Mouse (Mus musculus): Measurements from ENCODE around the gene Btnl10. TPM values are rescaled to one million over a fixed set of nuclear protein-coding genes. Genes with fewer than 3 reads are reported as not detected.

The Btnl10 gene
- total RNA-seq, 2 experiments from 2014 or later, result not detected

DNA sequence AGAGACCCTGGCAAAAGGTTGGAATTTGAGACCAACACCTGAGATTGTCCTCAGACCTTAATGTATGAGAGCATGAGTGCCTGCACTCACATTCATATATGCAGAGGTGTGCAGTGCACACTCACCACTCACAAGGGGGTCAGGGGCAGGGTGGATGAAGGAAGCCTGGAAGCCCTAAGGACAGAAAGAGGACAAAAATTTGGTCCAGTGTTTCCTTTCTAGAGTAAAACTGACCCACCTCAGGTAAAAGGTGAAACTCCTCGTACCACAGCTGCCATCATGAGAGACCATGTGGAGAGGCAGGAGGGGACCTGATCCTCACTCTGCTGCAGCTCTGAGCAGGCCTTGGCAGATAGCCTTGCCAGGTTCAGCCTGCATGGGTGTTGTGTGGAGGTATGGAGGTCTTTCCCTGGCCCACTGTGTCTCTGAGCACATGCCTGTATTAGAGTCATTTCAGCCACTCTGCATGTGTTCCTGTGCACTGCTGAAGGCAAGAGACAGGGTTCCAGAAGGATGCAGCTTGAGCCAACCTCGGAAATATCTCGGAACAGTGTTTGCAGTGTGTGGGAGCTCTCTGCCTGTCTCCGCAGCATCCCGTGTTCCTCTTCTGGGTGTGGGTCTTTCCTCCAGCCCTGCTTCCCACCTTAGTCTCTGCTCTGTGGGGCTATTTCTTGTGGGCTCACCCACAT, 39.7 kb downstream of the Btnl10 start:
- no peak for ATAC-seq (replicated peaks; ENCODE audit: poor library complexity, severe bottlenecking)

DNA sequence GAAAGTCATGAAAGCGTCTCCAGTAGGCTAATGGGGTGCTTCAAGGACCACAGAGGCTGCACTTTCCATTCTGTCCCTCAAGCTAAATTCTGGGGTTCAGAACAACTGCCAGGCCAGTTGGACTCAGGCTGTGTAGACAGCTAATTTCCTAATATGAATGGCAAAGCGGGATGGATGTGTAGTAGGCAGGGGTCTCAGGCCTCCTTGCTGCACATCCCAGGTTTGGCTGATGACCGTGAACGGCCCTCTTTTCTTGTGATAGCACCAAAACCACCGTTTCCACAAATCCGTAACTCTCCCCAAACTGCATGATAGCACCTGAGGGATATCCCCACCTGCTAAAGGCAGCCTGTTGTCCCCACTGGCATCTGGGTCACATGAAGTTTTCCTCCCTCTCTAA, 40.8 kb downstream of the Btnl10 start:
- ATAC-seq (replicated peaks; ENCODE audit: poor library complexity, severe bottlenecking), result no peak

DNA sequence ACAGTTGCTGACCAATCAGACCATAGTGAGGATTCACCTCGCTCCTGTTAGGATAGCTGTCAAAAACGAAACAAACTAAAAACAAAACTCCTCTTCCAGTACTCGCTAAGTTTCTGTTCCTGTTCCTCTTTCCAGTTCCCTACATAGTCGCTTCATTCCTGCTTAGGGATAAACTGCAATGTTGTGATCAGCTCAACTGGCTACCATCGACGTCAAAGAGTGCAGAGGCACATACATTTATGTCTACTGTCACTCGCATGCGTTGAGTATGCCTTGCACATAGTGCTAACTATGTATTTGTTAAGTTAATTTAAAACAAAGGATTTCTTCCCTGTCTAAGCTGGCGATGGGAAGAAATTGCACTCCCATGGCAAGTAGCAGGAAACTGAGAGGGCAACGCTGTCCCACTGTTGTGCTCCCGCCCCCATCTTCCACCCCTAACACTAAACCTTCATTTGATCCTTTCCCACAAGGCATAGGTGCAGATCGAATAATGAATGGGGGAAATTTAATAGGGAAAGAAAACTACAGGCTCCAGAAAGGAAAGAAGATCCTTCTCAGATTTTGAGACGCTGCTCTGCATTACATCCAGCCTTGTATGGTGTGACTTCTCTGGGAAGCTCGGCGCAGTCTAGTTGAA, 41.6 kb downstream of the Btnl10 start:
- peak; percentile 36 for ATAC-seq (replicated peaks; ENCODE audit: poor library complexity, severe bottlenecking)

DNA sequence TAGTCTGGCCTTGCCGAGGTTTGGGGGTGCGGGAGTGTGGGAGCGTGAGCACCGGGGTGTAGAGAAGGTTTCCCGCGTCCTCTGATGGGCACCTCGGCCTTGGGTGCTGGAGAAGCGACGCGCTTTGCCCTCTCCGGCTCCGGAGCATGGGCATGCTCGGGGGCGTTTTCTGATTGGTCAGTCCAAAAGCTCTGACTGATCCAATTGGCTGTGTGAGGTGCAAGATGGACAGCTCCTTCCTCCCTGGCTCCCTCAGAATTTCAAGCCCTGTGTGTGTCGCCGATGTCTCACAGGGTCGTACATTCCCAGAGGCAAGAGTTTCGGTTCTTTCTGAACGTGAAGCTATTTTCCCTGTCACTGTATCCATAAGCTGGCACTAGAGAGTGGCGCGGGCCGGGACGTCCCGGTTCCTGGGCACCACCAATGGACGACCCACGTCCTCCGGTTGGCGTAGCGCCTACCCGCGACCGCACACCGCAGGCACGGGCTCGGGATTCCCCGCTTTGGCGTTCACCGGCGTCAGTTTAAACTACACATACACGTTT, 42.3 kb downstream of the Btnl10 start:
- ATAC-seq (replicated peaks; ENCODE audit: poor library complexity, severe bottlenecking), result peak; percentile 70

DNA sequence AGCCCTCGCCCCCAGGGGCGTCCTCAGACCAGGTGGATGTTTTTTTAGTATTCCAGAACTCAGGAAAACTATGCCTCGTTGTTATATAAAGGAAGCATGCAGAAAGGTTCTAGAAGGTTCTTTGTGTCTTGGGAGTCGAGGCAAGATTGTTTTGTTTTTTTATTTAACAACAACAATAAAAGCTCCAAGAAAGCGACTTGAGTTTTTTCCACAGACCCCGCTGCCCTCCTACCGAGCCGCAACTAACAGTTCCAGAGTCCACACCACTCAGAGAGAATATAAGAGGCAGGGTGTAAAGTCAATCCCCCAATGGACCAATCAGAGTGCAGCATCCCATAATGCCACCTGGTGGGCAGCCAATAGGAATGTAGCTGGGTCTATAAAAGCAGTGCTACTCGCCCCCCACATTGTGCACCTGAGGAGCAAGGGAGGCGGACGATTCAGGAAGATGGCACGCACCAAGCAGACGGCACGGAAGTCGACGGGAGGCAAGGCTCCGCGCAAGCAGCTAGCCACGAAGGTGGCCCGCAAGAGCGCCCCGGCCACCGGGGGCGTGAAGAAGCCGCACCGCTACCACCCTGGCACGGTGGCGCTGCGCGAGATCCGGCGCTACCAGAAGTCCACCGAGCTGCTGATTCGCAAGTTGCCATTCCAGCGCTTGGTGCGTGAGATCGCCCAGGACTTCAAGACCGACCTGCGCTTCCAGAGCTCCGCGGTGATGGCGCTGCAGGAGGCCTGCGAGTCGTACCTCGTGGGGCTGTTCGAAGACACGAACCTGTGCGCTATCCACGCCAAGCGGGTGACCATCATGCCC, 43.9 kb downstream of the Btnl10 start:
- ATAC-seq (replicated peaks; ENCODE audit: poor library complexity, severe bottlenecking), result no peak

DNA sequence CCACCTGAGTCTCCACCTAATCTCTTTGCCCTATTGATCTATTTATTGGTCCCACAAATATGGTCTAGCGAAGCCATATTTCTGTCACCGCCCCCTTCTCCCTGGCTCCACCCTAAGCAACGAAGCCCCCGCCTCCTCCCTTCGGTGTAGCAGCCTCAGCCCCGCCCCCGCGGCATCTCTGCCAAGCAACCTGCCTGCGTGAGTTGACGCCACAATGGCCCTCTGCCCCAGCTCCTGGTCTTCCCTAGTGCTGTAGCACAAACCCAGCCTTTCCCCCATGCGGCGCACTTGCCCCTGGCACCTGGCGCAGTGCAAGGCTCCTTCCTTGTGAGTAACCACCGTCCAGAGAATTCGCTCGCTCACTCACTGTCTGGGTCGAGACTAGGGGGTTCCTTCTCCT, 45.8 kb downstream of the Btnl10 start:
- ATAC-seq (replicated peaks; ENCODE audit: poor library complexity, severe bottlenecking), result 0 out of 2 replicates have a peak, but pooled peaks have one; percentile 7

DNA sequence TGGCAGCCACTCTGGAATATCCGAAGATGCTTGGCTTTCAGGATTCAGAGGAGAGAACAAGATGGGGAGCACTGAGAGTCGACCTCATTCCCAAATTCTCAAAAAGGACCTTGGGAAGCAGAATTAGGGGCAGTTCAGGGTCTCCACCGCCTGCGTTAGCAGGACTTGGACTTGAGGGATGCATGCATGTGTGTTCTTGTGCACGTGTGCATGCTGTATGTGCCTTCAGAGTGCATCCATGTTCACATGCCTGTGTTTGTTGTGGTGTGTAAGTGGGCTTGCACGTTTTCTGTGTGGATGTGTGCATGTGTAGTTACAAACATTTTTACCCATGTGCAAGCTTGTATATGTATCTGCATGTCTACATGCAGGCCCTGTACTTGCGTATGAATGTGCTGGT, 46.5 kb downstream of the Btnl10 start:
- no peak for ATAC-seq (replicated peaks; ENCODE audit: poor library complexity, severe bottlenecking)

DNA sequence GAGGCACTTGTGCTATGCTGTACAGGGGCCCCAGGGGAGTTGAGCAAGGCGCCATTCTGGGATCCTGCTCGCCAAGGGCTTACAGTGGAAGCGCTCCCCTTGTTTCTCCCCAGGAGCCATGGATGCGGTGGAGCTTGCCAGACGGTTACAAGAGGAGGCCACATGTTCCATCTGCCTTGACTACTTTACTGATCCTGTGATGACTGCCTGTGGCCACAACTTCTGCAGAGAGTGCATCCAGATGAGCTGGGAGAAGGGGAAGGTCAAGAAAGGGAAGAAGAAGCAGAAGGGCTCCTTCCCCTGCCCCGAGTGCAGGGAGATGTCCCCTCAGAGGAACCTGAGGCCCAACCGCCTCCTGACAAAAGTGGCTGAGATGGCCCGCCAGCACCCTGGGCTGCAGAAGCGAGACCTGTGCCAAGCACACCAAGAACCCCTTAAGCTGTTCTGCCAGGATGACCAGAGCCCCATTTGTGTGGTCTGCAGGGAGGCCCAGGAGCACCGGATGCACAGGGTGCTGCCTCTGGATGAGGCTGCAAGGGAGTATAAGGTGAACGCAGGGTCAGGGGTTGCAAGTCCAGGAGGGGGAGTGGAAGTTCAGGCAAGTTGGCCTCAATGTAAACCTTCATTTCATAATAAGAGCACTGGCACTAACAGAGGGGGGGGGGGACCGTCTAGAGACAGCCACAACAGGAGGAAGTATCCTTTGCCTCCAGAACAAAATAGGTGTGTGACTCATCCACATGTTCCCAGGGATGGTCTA, 47.5 kb downstream of the Btnl10 start:
- ATAC-seq (replicated peaks; ENCODE audit: poor library complexity, severe bottlenecking), result peak; percentile 42

DNA sequence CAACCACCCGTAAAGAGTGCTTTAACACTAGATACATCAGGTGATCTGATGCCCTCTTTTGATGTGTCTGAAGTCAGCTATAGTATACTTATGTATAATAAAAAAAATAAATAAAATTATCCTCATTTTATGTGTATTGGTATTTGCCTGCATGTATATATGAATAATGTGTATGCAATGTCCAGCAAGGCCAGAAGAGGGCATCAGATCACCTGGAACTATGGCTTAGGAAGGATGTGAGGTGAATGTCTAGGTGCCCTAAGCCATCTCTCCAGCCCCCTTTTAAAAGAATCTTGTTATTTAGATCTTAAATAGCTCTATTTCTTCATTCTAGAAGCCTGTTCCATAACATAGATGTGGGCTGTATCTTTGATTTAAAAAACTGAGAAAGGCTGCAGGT, 49.6 kb downstream of the Btnl10 start:
- 0 out of 2 replicates have a peak, but pooled peaks have one; percentile 23 for ATAC-seq (replicated peaks; ENCODE audit: poor library complexity, severe bottlenecking)

DNA sequence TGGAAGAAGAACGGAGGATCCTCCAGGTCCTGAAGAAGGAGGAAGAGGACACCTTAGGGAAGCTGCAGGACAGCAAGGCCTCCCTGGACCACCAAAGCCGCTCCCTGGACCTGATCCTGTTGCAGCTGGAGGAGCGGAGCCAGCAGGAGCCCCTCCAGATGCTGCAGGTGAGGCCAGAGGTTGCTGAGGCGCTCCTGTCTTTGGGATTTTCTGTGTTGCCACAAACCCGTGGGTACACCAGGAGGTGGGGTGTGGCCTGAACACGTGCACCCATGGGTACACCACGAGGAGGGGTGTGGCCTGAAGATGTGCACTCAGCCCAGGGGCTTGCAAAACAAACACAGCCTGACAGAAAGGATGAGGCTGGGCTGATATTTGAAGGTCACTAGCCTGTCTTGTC, 50.8 kb downstream of the Btnl10 start:
- ATAC-seq (replicated peaks; ENCODE audit: poor library complexity, severe bottlenecking), result 0 out of 2 replicates have a peak, but pooled peaks have one; percentile 17

DNA sequence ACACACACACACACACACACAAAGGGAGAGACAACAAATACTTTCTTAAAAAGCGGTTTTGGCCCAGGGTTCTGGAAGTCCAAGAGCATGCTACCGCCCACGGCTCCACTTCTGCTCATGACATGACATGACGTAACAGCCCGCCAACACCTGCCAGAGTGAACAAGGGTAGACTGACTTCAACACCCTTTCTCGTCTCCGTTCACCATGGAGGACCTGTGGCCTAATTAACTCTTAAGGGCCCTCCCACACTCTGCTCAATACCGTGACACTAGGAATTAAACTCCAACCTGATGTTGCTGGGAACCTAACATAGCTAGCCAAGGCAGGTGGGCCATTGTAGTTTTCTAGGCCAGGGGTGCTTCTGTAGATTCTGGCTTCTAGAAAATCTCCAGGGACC, 51.3 kb downstream of the Btnl10 start:
- no peak for ATAC-seq (replicated peaks; ENCODE audit: poor library complexity, severe bottlenecking)

DNA sequence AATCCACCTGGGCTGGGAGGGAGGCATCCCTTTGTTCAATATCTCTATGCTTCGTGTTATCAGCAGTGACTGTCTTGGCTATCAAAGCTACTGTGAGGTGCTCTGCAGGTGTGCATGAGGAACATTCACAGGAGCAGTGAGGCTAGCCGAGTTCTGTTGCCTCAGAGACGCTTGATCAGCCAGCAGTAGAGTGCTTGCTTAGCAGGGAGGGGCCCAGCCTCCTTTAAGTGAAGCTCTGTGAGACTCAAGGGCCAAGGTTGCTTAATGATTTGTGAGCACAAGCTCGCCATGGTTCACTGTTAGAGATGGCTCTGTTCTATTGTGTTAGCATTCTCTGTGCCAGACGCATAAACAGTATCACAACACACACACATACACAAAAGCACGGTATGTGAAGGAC, 52.0 kb downstream of the Btnl10 start:
- ATAC-seq (replicated peaks; ENCODE audit: poor library complexity, severe bottlenecking), result no peak

DNA sequence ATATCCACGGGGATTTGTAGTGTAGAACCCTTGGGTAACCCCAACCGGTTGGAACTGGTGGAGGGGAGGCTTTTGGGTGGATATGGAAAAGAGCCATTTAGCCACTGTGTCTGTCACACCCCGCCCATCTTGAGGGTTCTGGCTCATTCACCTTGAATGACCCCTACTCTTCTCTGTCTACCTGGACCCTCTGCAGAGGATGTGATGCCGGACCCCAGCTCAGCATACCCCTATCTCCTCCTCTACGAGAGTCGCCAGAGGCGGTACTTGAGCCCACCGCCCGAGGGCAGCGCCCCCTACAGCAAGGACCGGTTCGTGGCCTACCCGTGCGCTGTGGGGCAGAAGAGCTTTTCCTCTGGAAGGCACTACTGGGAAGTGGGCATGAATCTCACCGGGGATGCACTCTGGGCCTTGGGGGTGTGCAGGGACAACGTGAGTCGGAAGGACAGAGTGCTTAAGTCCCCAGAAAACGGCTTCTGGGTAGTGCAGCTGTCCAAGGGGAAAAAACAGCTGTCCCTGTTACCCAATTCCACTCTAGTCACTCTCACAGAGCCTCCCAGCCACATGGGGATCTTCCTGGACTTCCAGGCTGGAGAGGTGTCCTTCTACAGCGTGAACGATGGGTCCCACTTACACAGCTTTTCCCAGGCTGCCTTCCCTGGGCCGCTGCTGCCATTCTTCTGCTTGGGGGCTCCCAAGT, 53.3 kb downstream of the Btnl10 start:
- ATAC-seq (replicated peaks; ENCODE audit: poor library complexity, severe bottlenecking), result no peak

DNA sequence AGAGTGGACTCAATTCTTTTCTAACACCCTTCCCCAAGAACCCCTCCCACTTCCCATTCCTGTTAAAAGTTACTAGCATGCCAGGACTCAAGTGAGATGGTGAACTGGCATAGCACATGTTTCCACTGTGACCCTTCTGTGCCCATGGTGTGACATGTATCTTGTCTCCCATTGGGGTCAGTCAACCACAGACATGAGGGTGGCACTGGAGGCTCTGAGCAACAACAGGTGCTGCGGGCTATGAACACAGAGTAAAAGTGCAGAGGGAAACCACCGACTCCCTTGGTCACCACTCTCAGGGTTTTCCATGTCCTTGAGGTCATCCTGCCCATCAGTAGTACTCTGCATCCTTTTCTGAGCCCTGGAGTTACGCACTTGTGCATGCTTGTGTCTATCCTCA, 54.1 kb downstream of the Btnl10 start:
- ATAC-seq (replicated peaks; ENCODE audit: poor library complexity, severe bottlenecking), result no peak

DNA sequence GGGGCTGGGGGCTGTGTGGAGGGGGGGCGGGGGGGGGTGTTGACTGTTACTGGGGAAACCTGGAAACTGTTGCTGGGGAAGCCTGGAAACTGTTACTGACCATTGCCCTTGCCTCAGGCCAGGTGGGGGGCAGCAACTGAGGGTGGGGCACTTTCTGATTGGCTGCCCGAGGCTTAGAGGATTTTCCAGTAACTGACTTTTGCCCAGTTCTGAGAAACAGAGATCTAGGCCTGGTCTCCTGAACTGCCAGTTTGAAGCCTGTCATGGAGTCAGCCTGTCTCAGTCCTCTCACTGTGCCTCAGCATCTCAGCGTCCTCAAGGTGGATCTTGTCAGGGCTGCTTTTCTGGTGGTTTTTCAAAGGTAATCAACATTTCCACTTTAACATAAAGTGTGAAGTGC, 56.7 kb downstream of the Btnl10 start:
- ATAC-seq (replicated peaks; ENCODE audit: poor library complexity, severe bottlenecking), result no peak

Other genes with a start within 250 kb of the Btnl10 start
- not detected in 2 replicates for gene Olfr320, start 236.8 kb upstream of the Btnl10 start, total RNA-seq (2014; fragmentation: Nextera tagmentation)
- gene Olfr320, start 236.8 kb upstream of the Btnl10 start, total RNA-seq (2017), result not detected in 2 replicates
- not detected in 2 replicates for gene Olfr319, start 218.7 kb upstream of the Btnl10 start, total RNA-seq (2014; fragmentation: Nextera tagmentation)
- gene Olfr319, start 218.7 kb upstream of the Btnl10 start, total RNA-seq (2017), result not detected in 2 replicates
- not detected in 2 replicates for gene Olfr318, start 193.9 kb upstream of the Btnl10 start, total RNA-seq (2014; fragmentation: Nextera tagmentation)
- not detected in 2 replicates for gene Olfr318, start 193.9 kb upstream of the Btnl10 start, total RNA-seq (2017)
- gene Olfr317, start 178.7 kb upstream of the Btnl10 start, total RNA-seq (2014; fragmentation: Nextera tagmentation), result not detected in 2 replicates
- not detected in 2 replicates for gene Olfr317, start 178.7 kb upstream of the Btnl10 start, total RNA-seq (2017)
- not detected in 2 replicates for gene Olfr316, start 165.2 kb upstream of the Btnl10 start, total RNA-seq (2014; fragmentation: Nextera tagmentation)
- not detected in 2 replicates for gene Olfr316, start 165.2 kb upstream of the Btnl10 start, total RNA-seq (2017)
- not detected in 2 replicates for gene Olfr315, start 144.7 kb upstream of the Btnl10 start, total RNA-seq (2014; fragmentation: Nextera tagmentation)
- gene Olfr315, start 144.7 kb upstream of the Btnl10 start, total RNA-seq (2017), result not detected in 2 replicates
- not detected in 2 replicates for gene Olfr314, start 135.0 kb upstream of the Btnl10 start, total RNA-seq (2014; fragmentation: Nextera tagmentation)
- gene Olfr314, start 135.0 kb upstream of the Btnl10 start, total RNA-seq (2017), result not detected in 2 replicates
- gene Fam183b, start 115.9 kb upstream of the Btnl10 start, total RNA-seq (2014; fragmentation: Nextera tagmentation), result not detected in 2 replicates
- not detected in 2 replicates for gene Fam183b, start 115.9 kb upstream of the Btnl10 start, total RNA-seq (2017)
- not detected in 2 replicates for gene Olfr313, start 102.9 kb upstream of the Btnl10 start, total RNA-seq (2014; fragmentation: Nextera tagmentation)
- gene Olfr313, start 102.9 kb upstream of the Btnl10 start, total RNA-seq (2017), result not detected in 2 replicates
- gene Olfr312, start 88.7 kb upstream of the Btnl10 start, total RNA-seq (2014; fragmentation: Nextera tagmentation), result not detected in 2 replicates
- gene Olfr312, start 88.7 kb upstream of the Btnl10 start, total RNA-seq (2017), result not detected in 2 replicates
- gene Olfr311, start 78.7 kb upstream of the Btnl10 start, total RNA-seq (2014; fragmentation: Nextera tagmentation), result not detected in 2 replicates
- not detected in 2 replicates for gene Olfr311, start 78.7 kb upstream of the Btnl10 start, total RNA-seq (2017)
- 4.1 and 6.7 TPM in 2 replicates for gene Gm12258, start 70.8 kb upstream of the Btnl10 start, total RNA-seq (2014; fragmentation: Nextera tagmentation)
- 0.67 and 2.3 TPM in 2 replicates for gene Gm12258, start 70.8 kb upstream of the Btnl10 start, total RNA-seq (2017)
- 2.8 and 3.8 TPM in 2 replicates for gene 2810021J22Rik, start 50.7 kb upstream of the Btnl10 start, total RNA-seq (2014; fragmentation: Nextera tagmentation)
- 2.1 and 2.5 TPM in 2 replicates for gene 2810021J22Rik, start 50.7 kb upstream of the Btnl10 start, total RNA-seq (2017)
- gene Zfp39, start 13.7 kb upstream of the Btnl10 start, total RNA-seq (2014; fragmentation: Nextera tagmentation), result 14.5 and 16.7 TPM in 2 replicates
- gene Zfp39, start 13.7 kb upstream of the Btnl10 start, total RNA-seq (2017), result 7.2 and 9.5 TPM in 2 replicates
- 78.6 and 79.3 TPM in 2 replicates for gene Rnf187, start 21.0 kb downstream of the Btnl10 start, total RNA-seq (2014; fragmentation: Nextera tagmentation)
- 60.0 and 82.2 TPM in 2 replicates for gene Rnf187, start 21.0 kb downstream of the Btnl10 start, total RNA-seq (2017)
- not detected in 2 replicates for gene Hist3h2ba, start 31.0 kb downstream of the Btnl10 start, total RNA-seq (2014; fragmentation: Nextera tagmentation)
- 1.5 and 2.3 TPM in 2 replicates for gene Hist3h2ba, start 31.0 kb downstream of the Btnl10 start, total RNA-seq (2017)
- gene Hist3h2a, start 36.8 kb downstream of the Btnl10 start, total RNA-seq (2014; fragmentation: Nextera tagmentation), result 9.3 and 14.0 TPM in 2 replicates
- 234 and 237 TPM in 2 replicates for gene Hist3h2a, start 36.8 kb downstream of the Btnl10 start, total RNA-seq (2017)
- not detected in 2 replicates for gene Trim17, start 36.8 kb downstream of the Btnl10 start, total RNA-seq (2014; fragmentation: Nextera tagmentation)
- 0.13 TPM in 1 of 2 replicates, not detected in the other for gene Trim17, start 36.8 kb downstream of the Btnl10 start, total RNA-seq (2017)
- gene Trim11, start 60.2 kb downstream of the Btnl10 start, total RNA-seq (2014; fragmentation: Nextera tagmentation), result 29.0 and 32.3 TPM in 2 replicates
- 29.1 and 30.5 TPM in 2 replicates for gene Trim11, start 60.2 kb downstream of the Btnl10 start, total RNA-seq (2017)
- gene Obscn, start 218.5 kb downstream of the Btnl10 start, total RNA-seq (2014; fragmentation: Nextera tagmentation), result not detected in 2 replicates
- not detected in 2 replicates for gene Obscn, start 218.5 kb downstream of the Btnl10 start, total RNA-seq (2017)
- 0.84 and 2.8 TPM in 2 replicates for gene Iba57, start 245.8 kb downstream of the Btnl10 start, total RNA-seq (2014; fragmentation: Nextera tagmentation)
- gene Iba57, start 245.8 kb downstream of the Btnl10 start, total RNA-seq (2017), result 3.9 and 6.0 TPM in 2 replicates

All from granulocyte monocyte progenitor cell, adult 5-6 weeks (primary cell).